Mouse (Mus musculus) cerebellum, adult 9-11 months (tissue): ENCODE measurements around the gene Deaf1.

Experiments used
- DNase-seq: peaks from one replicate; pipeline ENCODE4 v3.0.0; 2022

Deaf1 gene

GRCm38 (mm10) chr7:141327469-141328372 lies at the start of gene Deaf1, which contains the start of gene Tmem80:
Deaf1 (minus strand) TSS chr7:141327690.
Tmem80 (plus strand) TSS chr7:141327739.
- peak; percentile 99 for DNase-seq

- DNase-seq: no peak
Measured at GRCm38 (mm10) chr7:141374399-141374798, 46.9 kb upstream of the Deaf1 start.

GRCm38 (mm10) chr7:141373611-141374010 lies 46.1 kb upstream of the Deaf1 start:
- DNase-seq: no peak

GRCm38 (mm10) chr7:141371942-141372595 lies 44.6 kb upstream of the Deaf1 start:
- no peak for DNase-seq

GRCm38 (mm10) chr7:141369918-141370317 lies 42.4 kb upstream of the Deaf1 start:
- no peak for DNase-seq

- no peak for DNase-seq
Measured at GRCm38 (mm10) chr7:141367358-141367757, 39.9 kb upstream of the Deaf1 start.

GRCm38 (mm10) chr7:141365049-141365445 lies 37.6 kb upstream of the Deaf1 start:
- DNase-seq: no peak

- DNase-seq: no peak
Measured at GRCm38 (mm10) chr7:141364349-141365048, 37.0 kb upstream of the Deaf1 start.

GRCm38 (mm10) chr7:141363752-141364125 lies 36.2 kb upstream of the Deaf1 start:
- DNase-seq: peak; percentile 25

- DNase-seq: peak; percentile 81
Measured at GRCm38 (mm10) chr7:141363106-141363751, 35.7 kb upstream of the Deaf1 start.

- peak; percentile 83 for DNase-seq
Measured at GRCm38 (mm10) chr7:141361510-141361909, 34.0 kb upstream of the Deaf1 start.

GRCm38 (mm10) chr7:141356971-141357370 lies 29.5 kb upstream of the Deaf1 start:
- peak; percentile 47 for DNase-seq

- DNase-seq: peak; percentile 61
Measured at GRCm38 (mm10) chr7:141355626-141356326, 28.3 kb upstream of the Deaf1 start.

- DNase-seq: peak; percentile 54
Measured at GRCm38 (mm10) chr7:141355051-141355450, 27.6 kb upstream of the Deaf1 start.

- DNase-seq: no peak
Measured at GRCm38 (mm10) chr7:141351061-141351460, 23.6 kb upstream of the Deaf1 start.

GRCm38 (mm10) chr7:141344787-141345186 lies 17.3 kb upstream of the Deaf1 start:
- DNase-seq: no peak

GRCm38 (mm10) chr7:141343696-141344095 lies 16.2 kb upstream of the Deaf1 start:
- DNase-seq: no peak

GRCm38 (mm10) chr7:141343230-141343629 lies 15.7 kb upstream of the Deaf1 start:
- no peak for DNase-seq

GRCm38 (mm10) chr7:141341689-141342226 lies 14.3 kb upstream of the Deaf1 start:
- no peak for DNase-seq

GRCm38 (mm10) chr7:141340476-141340875 lies 13.0 kb upstream of the Deaf1 start:
- no peak for DNase-seq

- DNase-seq: no peak
Measured at GRCm38 (mm10) chr7:141340023-141340422, 12.5 kb upstream of the Deaf1 start.
